Mouse (Mus musculus): ENCODE data around the gene Cadm3.

GRCm38 (mm10) chr1:173377380-173378112 is 10.1 kb upstream of the Cadm3 start:
- TF ChIP-seq GATA1 (IDR thresholded peaks at IDR 0.05; ENCODE audit: low read length) (no peak), TAL1 (IDR thresholded peaks at IDR 0.05; ENCODE audit: low read length) (no peak)
